Mouse (Mus musculus): ENCODE data around the gene Gata2. TPM values are rescaled to one million over a fixed set of nuclear protein-coding genes. Genes with fewer than 3 reads are reported as not detected.

The Gata2 gene
- 6.5 TPM for polyA plus RNA-seq (2014; fragmentation: Illumina TruSeq; extraction: RNeasy Lipid Tissue Mini Kit (QIAGEN cat#74804))

GRCm38 (mm10) chr6:88193433-88194052 is at the start of gene Gata2:
Gene Gata2, plus strand, starts transcription at chr6:88193891.

GRCm38 (mm10) chr6:88221968-88222367 is 28.3 kb downstream of the Gata2 start, which contains the start of gene Dnajb8:
Gene Dnajb8, plus strand, starts transcription at chr6:88222268.

Other genes with a start within 250 kb of the Gata2 start
- gene H1fx, start 212.3 kb upstream of the Gata2 start, polyA plus RNA-seq (2014; fragmentation: Illumina TruSeq; extraction: RNeasy Lipid Tissue Mini Kit (QIAGEN cat#74804)): not detected
- gene Rab7, start 148.6 kb upstream of the Gata2 start, polyA plus RNA-seq (2014; fragmentation: Illumina TruSeq; extraction: RNeasy Lipid Tissue Mini Kit (QIAGEN cat#74804)): 337 TPM
- gene Rpn1, start 109.4 kb upstream of the Gata2 start, polyA plus RNA-seq (2014; fragmentation: Illumina TruSeq; extraction: RNeasy Lipid Tissue Mini Kit (QIAGEN cat#74804)): 232 TPM
- not detected for gene Dnajb8, start 28.4 kb downstream of the Gata2 start, polyA plus RNA-seq (2014; fragmentation: Illumina TruSeq; extraction: RNeasy Lipid Tissue Mini Kit (QIAGEN cat#74804))